Mouse (Mus musculus): ENCODE results near the gene Rpa2. TPM values are rescaled to one million over a fixed set of nuclear protein-coding genes. Genes with fewer than 3 reads are reported as not detected.

Gene Rpa2
- 37.6 and 41.8 TPM in 2 replicates for total RNA-seq (2023)

GRCm38 (mm10) chr4:132767914-132768876 lies at the start of gene Rpa2:
Rpa2 (plus strand) TSS chr4:132768332.

GRCm38 (mm10) chr4:132732148-132732684 lies 35.9 kb upstream of the Rpa2 start, which contains the start of gene Xkr8:
Xkr8 (minus strand) TSS chr4:132732546.

GRCm38 (mm10) chr4:132756974-132757373 lies 11.2 kb upstream of the Rpa2 start, which contains the start of gene Smpdl3b:
Smpdl3b (minus strand) TSS chr4:132757252.

GRCm38 (mm10) chr4:132796196-132796886 lies 28.2 kb downstream of the Rpa2 start, which contains the start of gene Themis2:
Themis2 (minus strand) TSS chr4:132796387.

Other genes starting within 250 kb of the Rpa2 start
- 105 and 117 TPM in 2 replicates for gene Atpif1, start 234.7 kb upstream of the Rpa2 start, total RNA-seq (2023)
- 63.2 and 65.5 TPM in 2 replicates for gene Dnajc8, start 232.8 kb upstream of the Rpa2 start, total RNA-seq (2023)
- gene Ptafr, start 204.3 kb upstream of the Rpa2 start, total RNA-seq (2023), result 134 and 153 TPM in 2 replicates
- gene Eya3, start 129.3 kb upstream of the Rpa2 start, total RNA-seq (2023), result 27.0 and 27.7 TPM in 2 replicates
- 4.8 and 5.8 TPM in 2 replicates for gene Xkr8, start 35.8 kb upstream of the Rpa2 start, total RNA-seq (2023)
- gene Smpdl3b, start 11.1 kb upstream of the Rpa2 start, total RNA-seq (2023), result 1.1 and 1.6 TPM in 2 replicates
- 265 and 299 TPM in 2 replicates for gene Themis2, start 28.1 kb downstream of the Rpa2 start, total RNA-seq (2023)
- 18.8 and 20.5 TPM in 2 replicates for gene Ppp1r8, start 74.8 kb downstream of the Rpa2 start, total RNA-seq (2023)
- 13.5 and 17.1 TPM in 2 replicates for gene Stx12, start 116.2 kb downstream of the Rpa2 start, total RNA-seq (2023)
- 28.4 and 35.9 TPM in 2 replicates for gene Fam76a, start 154.2 kb downstream of the Rpa2 start, total RNA-seq (2023)
- gene Fgr, start 205.8 kb downstream of the Rpa2 start, total RNA-seq (2023), result 308 and 313 TPM in 2 replicates
- 4.7 and 6.3 TPM in 2 replicates for gene Ahdc1, start 242.9 kb downstream of the Rpa2 start, total RNA-seq (2023)